Mouse (Mus musculus) G1E-ER4 (cell line): ENCODE measurements around the gene Ankrd42. TPM values are rescaled to one million over a fixed set of nuclear protein-coding genes. Genes with fewer than 3 reads are reported as not detected.

Experiments
- GATA1 ChIP-seq: IDR thresholded peaks from one replicate; pipeline ENCODE4 v1.8.0; 2012; ENCODE audit warnings: low read length, inconsistent platforms
- polyA plus RNA-seq: library from polyadenylated mRNA; stranded (reverse); fragments of >175 nt; gene quantifications from 2 replicates; pipeline ENCODE4 v1.2.3, GENCODE M21; 2012

Gene Ankrd42
- polyA plus RNA-seq, 1 experiment = 0.33 TPM

DNA sequence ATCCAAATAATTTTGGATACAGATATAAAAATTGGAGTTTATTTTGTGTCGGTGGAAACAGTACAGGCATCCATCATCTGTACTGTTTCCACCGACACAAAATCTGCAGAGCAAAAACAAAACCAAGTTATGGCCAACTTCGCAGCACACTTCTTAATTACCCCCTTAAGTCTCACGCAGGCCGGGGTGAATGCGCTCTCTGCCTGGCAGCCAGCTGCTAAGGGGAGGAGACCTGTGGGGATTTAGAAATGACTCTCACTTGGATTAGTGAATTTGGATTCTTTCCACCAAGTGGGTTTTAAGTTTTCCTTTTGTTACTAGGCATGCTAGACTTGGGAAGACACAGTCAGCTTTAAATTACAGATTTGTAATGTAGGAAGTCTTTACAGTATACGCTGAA lies 26.1 kb downstream of the Ankrd42 start:
- no peak for TF ChIP-seq GATA1

DNA sequence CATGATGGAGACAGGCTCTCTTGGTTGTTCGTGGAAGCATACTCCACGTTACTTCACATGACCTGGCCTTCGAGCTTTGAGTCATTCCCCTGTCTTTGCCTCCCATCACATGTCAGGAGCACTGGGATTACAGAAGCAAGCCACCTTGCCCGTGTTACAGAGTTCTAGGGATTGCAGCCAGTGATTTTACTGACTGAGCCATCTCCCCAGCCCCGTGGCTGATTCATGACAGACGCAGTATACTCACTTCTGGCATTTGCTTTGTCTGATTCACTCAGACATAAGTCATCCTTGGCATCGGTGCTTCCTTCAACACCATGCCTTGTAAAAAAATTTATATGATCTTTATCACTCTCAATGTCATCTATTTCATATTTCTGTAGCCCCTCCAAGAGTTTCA lies 32.0 kb downstream of the Ankrd42 start:
- no peak for TF ChIP-seq GATA1

DNA sequence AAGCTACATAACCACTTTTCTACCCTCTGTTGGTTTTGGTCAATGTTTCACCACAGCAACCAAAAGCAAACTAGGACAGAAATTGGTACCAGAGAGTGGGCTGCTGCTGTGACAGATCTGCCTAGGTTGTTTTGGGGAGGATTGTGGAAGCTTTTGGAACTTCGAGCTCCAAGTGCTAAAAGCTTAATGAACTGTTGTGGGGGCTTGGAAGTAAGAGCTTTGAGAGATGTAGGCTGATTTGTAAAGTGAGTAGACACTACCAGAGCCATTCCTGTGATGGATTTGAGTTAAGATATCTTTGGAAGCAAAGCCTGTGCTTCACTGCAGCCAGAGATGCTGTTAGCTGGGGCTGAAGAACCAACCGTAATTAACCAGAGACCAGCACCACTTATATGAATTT lies 46.1 kb downstream of the Ankrd42 start:
- no peak for TF ChIP-seq GATA1

DNA sequence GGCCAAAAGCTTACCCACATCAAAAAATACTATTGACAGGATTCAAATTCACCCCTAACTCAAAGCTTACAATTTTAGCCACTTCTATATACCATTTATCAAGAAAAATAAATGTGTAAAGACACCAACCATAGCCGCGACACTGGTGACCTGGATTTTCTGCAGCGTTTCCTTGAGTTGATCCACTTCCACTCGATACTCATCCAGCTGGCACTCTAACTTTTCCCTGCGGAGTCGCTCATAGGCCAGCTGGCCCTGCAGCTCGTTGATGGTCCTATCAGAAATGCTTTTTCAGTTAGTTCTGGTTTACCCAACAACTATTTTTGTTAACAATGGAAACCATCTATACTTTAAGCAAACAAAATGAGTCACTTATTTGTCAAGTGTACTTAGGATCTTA lies 47.0 kb downstream of the Ankrd42 start:
- TF ChIP-seq GATA1 = no peak

DNA sequence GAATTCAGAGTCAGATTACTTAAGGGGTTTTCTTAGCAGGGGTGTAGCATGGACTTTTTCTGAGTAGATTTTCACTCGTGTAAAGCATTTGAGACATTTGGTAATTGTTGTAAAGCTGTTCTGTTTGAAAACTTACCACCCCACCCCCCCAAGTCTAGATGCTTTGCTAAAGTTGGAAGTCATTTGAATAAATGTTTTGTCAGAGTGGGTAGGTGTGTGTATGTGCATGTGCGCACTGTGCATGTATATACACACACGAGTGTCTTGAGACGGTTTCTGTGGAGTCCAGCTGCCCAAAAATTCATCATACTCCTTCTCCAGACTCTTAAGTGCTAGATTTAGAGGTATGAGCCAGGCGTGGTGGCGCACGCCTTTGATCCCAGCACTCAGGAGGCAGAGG lies 53.4 kb downstream of the Ankrd42 start:
- TF ChIP-seq GATA1 = no peak

DNA sequence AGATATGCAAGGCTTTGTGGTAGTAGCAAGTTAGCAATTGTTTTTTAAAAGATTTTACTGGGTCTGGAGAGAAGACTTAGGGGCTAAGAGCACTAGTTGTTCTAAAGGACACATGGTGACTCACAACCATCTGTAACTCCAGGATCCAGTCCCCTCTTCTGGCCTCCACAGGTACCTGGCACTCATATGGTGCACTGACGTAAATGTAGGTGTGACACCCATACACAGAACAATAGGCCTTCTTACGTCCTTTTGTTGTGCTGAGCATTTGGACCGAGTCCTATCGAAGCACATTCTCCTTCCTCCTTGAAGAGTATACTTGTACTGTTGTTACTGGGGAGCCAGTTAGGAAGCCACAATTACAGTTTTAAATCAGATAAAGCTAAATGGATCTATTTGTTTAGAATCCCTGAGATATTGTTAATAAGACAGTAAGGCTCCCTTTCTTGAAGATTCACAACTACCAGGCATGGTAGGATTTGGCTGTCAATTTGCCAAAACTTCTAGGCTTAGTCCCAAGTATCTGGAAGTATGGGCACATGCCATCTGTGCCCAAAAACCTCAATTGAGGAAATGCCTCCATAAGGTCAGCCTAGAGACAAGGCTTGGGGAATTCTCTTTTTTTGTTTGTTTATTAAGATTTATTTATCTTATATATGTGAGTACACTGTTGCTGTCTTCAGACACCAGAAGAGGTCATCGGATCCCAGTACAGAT lies 56.3 kb downstream of the Ankrd42 start:
- no peak for TF ChIP-seq GATA1

DNA sequence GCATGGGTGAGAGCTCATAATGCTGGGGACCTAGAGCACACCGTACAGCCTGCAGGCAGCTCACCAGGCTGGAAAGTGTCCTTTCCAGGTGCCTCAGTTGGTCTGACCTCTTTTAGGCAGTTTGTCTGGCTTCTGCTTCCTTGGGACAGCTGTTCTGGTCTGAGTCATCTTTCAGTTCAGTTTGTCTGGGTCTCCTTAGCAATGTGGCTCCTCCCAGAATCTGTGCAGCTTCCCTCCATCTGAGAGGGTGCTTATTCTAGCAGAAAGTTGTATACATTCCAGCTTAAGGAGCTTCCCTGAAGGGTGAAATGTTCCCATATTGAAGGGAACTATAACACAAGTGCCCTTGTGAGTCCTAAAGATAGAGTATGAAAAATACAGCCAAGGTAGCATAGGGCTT lies 70.2 kb downstream of the Ankrd42 start:
- no peak for TF ChIP-seq GATA1

DNA sequence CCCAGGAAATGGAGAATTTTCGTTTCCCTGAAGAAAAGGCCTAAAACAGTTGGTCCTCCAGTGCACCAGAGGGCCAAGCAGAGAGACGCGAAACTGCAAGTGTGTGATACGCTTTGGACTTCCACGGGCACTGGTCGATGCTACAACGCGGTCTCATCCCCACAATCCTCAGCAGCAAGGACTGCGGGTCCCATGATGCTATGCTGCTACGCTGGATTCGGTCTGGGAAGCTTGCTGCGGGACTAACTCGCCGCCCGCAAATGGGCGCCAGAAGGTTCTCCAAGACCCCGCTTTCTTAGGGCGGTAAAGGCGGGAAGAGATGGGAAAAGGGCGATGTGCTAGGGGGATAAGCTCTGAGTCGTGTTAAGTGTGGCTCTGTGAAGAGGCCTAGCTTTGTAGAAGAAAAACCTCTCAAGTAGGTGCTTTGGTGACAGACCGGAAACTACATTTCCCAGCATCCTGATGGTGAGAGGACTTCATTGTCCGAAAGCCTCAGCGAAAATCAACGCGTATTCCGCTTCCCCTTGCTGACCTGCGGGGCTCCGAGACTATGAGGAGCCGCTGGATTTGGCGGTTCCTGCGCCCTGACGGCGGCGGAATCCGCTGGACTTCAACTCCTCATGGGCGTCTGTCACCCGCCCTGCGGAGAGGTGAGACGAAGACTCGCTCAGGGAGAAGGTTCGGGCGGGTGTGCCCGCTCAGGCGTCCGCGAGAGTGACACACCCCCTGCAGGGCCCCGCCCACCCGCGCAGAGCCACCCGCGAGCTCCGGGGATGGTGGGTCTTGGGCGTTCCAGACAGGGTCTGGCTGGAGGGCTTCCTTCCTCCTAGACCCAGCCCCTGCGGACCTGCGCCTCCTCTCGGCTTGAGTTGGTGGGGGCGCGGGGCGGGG lies 75.7 kb downstream of the Ankrd42 start, which contains the start of gene Ccdc90b:
Ccdc90b (plus strand) TSS at position 164 of the 891 bp plus-strand sequence.
- TF ChIP-seq GATA1 = no peak

DNA sequence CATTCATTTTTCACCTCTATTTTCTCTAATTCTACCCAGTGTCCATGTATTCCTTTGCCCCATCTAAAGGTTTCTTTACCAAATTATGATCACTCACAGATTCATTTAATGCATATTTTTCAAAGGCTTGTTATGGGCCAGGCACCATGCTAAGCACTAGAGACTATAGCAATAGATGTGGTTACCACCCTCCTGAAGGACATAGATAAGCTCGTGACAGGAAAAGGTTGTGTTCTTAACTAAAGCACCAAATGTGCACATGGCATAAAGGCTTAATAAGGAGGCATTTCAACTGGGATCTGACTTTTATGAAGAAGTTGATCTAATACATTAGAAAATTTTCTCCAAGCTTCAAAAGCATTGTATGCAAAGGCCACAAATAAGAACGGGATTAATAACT lies 78.2 kb downstream of the Ankrd42 start:
- no peak for TF ChIP-seq GATA1

DNA sequence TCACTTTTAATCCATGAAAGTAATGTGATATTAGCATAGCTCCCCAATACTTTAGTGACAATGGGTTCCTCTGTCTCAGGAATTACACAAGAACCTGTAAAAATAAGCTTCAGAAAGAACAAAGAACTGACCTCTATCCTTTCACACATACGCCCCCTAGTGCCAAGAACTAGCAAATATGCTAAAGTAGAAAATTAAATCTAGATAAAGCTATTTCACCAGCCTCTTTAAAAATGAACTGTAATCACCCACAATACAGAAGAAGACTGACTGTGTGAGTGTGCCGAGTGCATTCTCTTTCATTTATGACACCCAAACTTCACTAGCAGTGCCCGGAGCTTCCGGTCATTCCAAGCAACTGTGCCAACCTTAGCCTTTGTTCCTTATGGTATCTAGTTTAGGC lies 86.0 kb downstream of the Ankrd42 start:
- no peak for TF ChIP-seq GATA1

DNA sequence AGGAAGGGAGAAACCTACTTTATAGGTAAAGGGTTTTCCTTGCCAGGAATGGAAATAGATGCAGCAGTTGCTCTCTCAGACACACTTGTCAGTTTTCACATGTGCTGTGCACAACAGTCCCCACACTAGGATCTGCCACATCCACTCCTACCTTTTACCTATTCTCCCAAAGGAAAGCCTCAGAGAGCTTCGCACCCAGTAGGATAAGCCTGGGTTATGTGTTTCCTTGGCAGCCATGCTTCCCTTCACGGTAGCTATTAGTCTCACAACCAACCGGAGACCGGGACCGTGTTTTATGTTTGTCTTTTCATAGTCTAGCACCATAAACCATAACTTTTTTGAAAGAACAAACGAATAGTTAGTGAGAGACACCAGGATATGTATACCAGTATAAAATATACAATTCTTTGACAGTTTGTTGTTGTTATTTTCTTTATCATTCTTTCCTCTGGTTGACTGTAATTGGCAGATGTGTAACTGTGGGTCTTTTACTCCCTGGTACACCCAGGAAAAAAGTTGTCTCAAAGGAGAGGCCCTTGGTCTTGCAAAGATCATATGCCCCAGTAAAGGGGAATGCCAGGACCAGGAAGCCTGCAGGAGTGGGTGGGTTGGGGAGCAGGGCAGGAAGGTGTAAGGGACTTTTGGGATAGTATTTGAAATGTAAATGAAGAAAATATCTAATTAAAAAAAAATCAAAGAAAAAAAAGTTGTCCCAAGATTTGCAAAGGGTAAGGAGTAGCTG lies 86.5 kb downstream of the Ankrd42 start:
- TF ChIP-seq GATA1 = no peak

DNA sequence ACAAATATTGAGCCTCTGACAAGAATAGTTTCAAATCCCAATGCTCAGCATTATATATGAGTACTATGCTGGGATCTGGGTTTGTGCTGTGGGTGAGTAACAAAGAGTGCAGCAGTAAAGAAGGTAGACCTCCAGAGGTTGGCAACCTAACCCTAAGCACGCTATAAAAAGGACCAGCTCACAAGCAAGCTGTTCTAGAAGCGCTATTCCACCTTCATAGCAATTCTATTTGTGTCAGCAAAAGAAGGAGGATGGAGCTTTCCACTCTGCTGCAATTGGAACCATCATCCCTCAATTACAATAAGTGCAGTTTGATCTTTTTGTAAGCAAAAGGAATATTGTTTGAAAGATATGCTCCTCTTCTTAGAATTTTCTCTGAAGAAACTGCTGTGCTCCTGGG lies 90.2 kb downstream of the Ankrd42 start:
- TF ChIP-seq GATA1 = no peak

DNA sequence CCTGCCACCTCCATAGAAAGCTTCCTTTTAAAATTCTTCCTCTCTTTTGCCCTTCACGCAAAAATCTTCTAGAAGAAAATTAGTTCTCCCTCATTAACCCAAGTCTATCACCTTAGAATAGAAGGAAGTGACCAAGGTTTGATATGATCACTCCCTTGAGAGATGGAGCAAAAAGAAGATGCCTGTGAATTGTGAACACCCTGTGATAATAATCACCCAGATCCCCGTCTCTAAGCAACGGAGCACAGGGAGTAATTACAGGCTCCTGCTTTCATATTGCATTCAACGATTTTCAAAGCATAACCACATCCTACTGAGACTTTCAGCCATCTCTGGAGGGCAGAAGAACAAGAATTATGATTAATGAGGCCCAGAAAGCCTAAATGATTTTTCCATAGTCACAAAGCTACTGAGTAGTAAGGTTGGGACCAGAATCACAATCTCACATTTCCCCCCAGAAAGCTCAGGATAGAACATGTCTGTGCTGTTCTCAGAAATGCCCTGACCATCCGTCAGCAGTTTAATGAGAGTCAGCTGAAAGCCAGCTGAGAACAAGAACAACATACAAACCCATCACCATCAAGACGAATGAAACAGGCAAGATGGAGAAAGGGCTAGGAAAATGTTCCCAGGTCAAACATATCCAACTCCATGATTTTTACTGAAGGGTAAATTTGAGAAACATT lies 104.4 kb downstream of the Ankrd42 start:
- TF ChIP-seq GATA1 = no peak

Other genes with a start within 250 kb of the Ankrd42 start
- gene Ccdc90b, start 76.0 kb downstream of the Ankrd42 start, polyA plus RNA-seq = not detected in 2 replicates
- gene Pcf11, start 32.8 kb upstream of the Ankrd42 start, polyA plus RNA-seq = 81.9 and 109 TPM in 2 replicates
- gene Rab30, start 104.5 kb upstream of the Ankrd42 start, polyA plus RNA-seq = 0.14 and 0.19 TPM in 2 replicates
- gene Ddias, start 237.1 kb upstream of the Ankrd42 start, polyA plus RNA-seq = 34.1 and 50.8 TPM in 2 replicates
- gene Prcp, start 237.3 kb upstream of the Ankrd42 start, polyA plus RNA-seq = 34.5 and 125 TPM in 2 replicates